Mouse (Mus musculus) CH12F3 (cell line): ENCODE results near the gene Smim24.

Experiments used
- in situ Hi-C: fragments of 300-500 bp; cut with MboI; formaldehyde crosslinking; loops from 2 replicates; pipeline ENCODE4 v1.14.3; 2020; ENCODE audit warnings: low sequenced_read_pairs

Gene Smim24

GRCm38 (mm10) chr10:81389373-81389772 lies 3.5 kb upstream of the Smim24 start:
- in situ Hi-C loops: no loop called here

GRCm38 (mm10) chr10:81389801-81390677 lies 2.8 kb upstream of the Smim24 start:
- in situ Hi-C loops: no loop called here

- in situ Hi-C loops: no loop called here
Observed at GRCm38 (mm10) chr10:81390678-81390965, 2.2 kb upstream of the Smim24 start.

- in situ Hi-C loops: no loop called here
Observed at GRCm38 (mm10) chr10:81392270-81392669, 581 bp upstream of the Smim24 start.

GRCm38 (mm10) chr10:81393456-81394063 lies 709 bp downstream of the Smim24 start:
- in situ Hi-C loops: no loop called here

- in situ Hi-C loops: loop anchor here (5.0 kb wide), 1 partner anchor 57 kb away; no protein-coding TSS in a partner anchor
Observed at GRCm38 (mm10) chr10:81395127-81395526, 2.3 kb downstream of the Smim24 start.

GRCm38 (mm10) chr10:81395865-81396264 lies 3.0 kb downstream of the Smim24 start:
- in situ Hi-C loops: loop anchor here (5.0 kb wide), 1 partner anchor 56 kb away; no protein-coding TSS in a partner anchor

GRCm38 (mm10) chr10:81396749-81397148 lies 3.9 kb downstream of the Smim24 start:
- in situ Hi-C loops: loop anchor here (5.0 kb wide), 1 partner anchor 56 kb away; no protein-coding TSS in a partner anchor

- in situ Hi-C loops: loop anchor here (5.0 kb wide), 1 partner anchor 53 kb away; no protein-coding TSS in a partner anchor
Observed at GRCm38 (mm10) chr10:81399296-81399695, 6.4 kb downstream of the Smim24 start.

- in situ Hi-C loops: loop anchor here (5.0 kb wide), 1 partner anchor 52 kb away; no protein-coding TSS in a partner anchor
Observed at GRCm38 (mm10) chr10:81399798-81400308, 7.0 kb downstream of the Smim24 start.

GRCm38 (mm10) chr10:81400371-81401204 lies 7.7 kb downstream of the Smim24 start:
- in situ Hi-C loops: no loop called here

GRCm38 (mm10) chr10:81401205-81401520 lies 8.3 kb downstream of the Smim24 start:
- in situ Hi-C loops: no loop called here

- in situ Hi-C loops: no loop called here
Observed at GRCm38 (mm10) chr10:81401521-81402226, 8.8 kb downstream of the Smim24 start.

- in situ Hi-C loops: no loop called here
Observed at GRCm38 (mm10) chr10:81402227-81402765, 9.4 kb downstream of the Smim24 start.

GRCm38 (mm10) chr10:81403511-81403910 lies 10.7 kb downstream of the Smim24 start:
- in situ Hi-C loops: no loop called here

GRCm38 (mm10) chr10:81404082-81404481 lies 11.2 kb downstream of the Smim24 start:
- in situ Hi-C loops: no loop called here

- in situ Hi-C loops: no loop called here
Observed at GRCm38 (mm10) chr10:81404720-81405119, 11.9 kb downstream of the Smim24 start.

GRCm38 (mm10) chr10:81405588-81406201 lies 12.8 kb downstream of the Smim24 start:
- in situ Hi-C loops: no loop called here

- in situ Hi-C loops: no loop called here
Observed at GRCm38 (mm10) chr10:81406504-81407440, 13.9 kb downstream of the Smim24 start.
